Mouse (Mus musculus) hindbrain, embryonic 10.5 days (tissue): Measurements from ENCODE around the gene Cisd3. TPM values are rescaled to one million over a fixed set of nuclear protein-coding genes. Genes with fewer than 3 reads are reported as not detected.
"Not testable (repeated sequence)": the region's sequence is repeated elsewhere in the genome, so short reads cannot be mapped to it uniquely, and the experiment has no call there.

Experiments
- DNase-seq: peaks from one replicate; pipeline ENCODE4 v3.0.0-alpha.2; 2017; ENCODE audit warnings: low spot score
- H3K27ac ChIP-seq: fragments of 300-500 bp; sonication (generic); 2 replicates; pipeline ENCODE4 v1.5.1; 2016; ENCODE audit warnings: mild to moderate bottlenecking, moderate library complexity
- H3K27me3 ChIP-seq: fragments of 300-500 bp; sonication (generic); 2 replicates; pipeline ENCODE4 v1.6.1; 2016; ENCODE audit warnings: mild to moderate bottlenecking; ENCODE audit not compliant: poor library complexity, insufficient read depth, severe bottlenecking
- H3K36me3 ChIP-seq: fragments of 300-500 bp; sonication (generic); 2 replicates; pipeline ENCODE4 v1.6.1; 2016; ENCODE audit warnings: mild to moderate bottlenecking, moderate library complexity
- H3K4me1 ChIP-seq: fragments of 300-500 bp; sonication (generic); replicated peaks from 2 replicates; pipeline ENCODE4 v1.6.1; 2016; ENCODE audit warnings: mild to moderate bottlenecking
- H3K4me3 ChIP-seq: fragments of 300-500 bp; sonication (generic); 2 replicates; pipeline ENCODE4 v1.5.1; 2016; ENCODE audit warnings: mild to moderate bottlenecking, moderate library complexity
- H3K9me3 ChIP-seq: fragments of 300-500 bp; sonication (generic); 2 replicates; pipeline ENCODE4 v1.6.1; 2016; ENCODE audit warnings: mild to moderate bottlenecking, moderate library complexity
- WGBS: fragments of 180-500 bp; shearing (Covaris S2); methylation state at CpG from one replicate; pipeline ENCODE4 v1.1.7; 2016; 5-methylcytosine and 5-hydroxymethylcytosine counted together
- polyA plus RNA-seq: library from polyadenylated mRNA; unstranded; fragments of >200 nt; fragmentation: Nextera tagmentation; extraction: Ambion mirVana; gene quantifications from 2 replicates; pipeline ENCODE4 v1.2.1, GENCODE M21; 2016

Cisd3 gene
- 18.3 and 24.0 TPM in 2 replicates for polyA plus RNA-seq

DNA sequence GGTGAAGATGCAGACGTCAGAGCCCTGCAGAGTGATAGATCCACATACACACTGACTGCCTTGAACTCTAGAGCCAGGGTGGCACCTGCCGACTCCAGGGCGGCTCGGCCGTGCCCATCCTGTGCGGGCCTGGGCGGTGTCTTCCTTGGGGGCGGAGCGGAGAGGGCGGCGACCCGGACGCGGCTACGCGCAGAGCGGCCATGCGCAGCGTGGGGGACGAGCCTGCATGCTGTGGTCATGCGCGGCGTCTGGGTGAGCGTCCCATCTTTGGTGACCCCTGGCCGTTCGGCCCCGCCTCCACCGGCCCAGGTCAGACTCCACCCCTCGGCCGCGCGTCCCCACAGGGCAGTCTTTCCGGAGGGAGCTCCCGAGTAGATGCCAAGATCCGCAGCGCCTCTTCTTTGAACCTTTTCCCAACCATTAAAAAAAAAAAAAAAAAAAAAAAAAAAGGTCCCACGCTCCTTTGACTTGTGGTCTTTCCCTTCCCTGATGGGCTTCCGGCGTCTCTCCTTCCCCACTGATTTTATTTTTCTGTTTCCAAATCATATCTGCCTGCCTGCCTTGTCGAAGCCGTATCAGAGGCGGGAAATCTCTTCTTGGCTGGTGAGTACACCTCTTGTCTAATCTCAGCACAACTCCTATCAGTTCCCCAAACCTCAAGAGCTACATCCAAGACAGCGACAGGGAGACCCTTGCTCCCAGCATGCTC is at the start of gene Cisd3:
TSS of gene Cisd3 (plus strand) at position 214 of the 709 bp plus-strand sequence.
- Histone ChIP-seq H3K27me3 (no peaks in the 10 kb centered on the region), H3K4me1 (peaks cover 40% of the 10 kb centered on the region), H3K4me3 (peak within 1 kb of the TSS; percentile 53), H3K9me3 (no peaks in the 10 kb centered on the region), H3K27ac (peak within 1 kb of the TSS; percentile 79), H3K36me3 (peaks cover 64% of the 10 kb centered on the region)
- peak; percentile 85 for DNase-seq
- WGBS = 1% methylated on average over 43 of the region's 43 CpGs

DNA sequence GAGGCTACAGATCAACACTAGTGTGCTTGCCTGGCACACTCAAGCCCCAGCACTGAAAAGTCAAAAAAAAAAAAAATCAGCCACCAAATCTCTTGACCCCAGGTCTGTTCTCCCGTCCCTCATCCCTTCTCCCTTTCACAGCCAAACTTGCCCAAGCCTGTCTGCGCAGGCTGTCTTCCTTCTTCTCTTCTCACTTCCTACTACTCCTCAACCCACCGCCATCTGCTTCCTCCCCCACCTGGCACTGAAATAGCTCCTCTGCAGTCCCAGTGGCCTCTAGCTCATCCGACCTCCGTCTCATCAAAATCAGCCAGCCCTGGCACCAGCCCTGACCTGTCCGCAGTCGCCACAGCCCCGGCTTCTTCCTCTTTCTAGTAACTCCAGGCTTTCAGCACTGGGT is 44.0 kb upstream of the Cisd3 start:
- Histone ChIP-seq H3K4me1 (no peaks in the 10 kb centered on the region; the same call in 1 of the 2 replicates), H3K27me3 (no peaks in the 10 kb centered on the region), H3K36me3 (no peaks in the 10 kb centered on the region), H3K9me3 (0 out of 2 replicates have a peak, but pooled peaks cover 3% of the 10 kb centered on the region), H3K27ac (no peak overlapping the region), H3K4me3 (no peak overlapping the region)
- DNase-seq = no peak
- whole genome bisulfite sequencing = 69% methylated on average over 8 of the region's 8 CpGs

DNA sequence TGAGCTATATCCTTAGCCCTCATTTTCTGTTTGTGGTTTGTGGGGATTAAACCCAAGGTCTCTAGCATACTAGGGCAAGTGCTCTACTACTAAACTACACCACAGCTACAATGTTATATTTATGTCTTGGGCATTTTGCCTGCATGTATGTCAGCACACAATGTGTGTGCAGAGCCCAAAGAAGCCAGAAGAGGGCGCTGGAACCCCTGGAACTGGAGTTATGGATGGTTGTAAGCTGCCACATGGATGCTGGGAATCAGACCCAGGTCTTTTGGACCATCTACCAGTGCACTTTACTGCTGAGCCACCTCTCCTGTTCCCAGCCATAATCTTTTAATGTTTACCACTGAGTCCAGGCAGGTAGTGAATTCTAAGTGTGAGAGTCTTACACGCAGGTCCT is 42.9 kb upstream of the Cisd3 start:
- WGBS = 46% methylated on average over 2 of the region's 2 CpGs
- 0 out of 2 replicates have a peak, but pooled peaks cover 3% of the 10 kb centered on the region for H3K9me3 ChIP-seq
- H3K4me3 ChIP-seq = no peak overlapping the region
- H3K27ac ChIP-seq = no peak overlapping the region
- H3K27me3 ChIP-seq = no peaks in the 10 kb centered on the region
- no peak for DNase-seq
- no peaks in the 10 kb centered on the region; the same call in 1 of the 2 replicates for H3K4me1 ChIP-seq
- no peaks in the 10 kb centered on the region for H3K36me3 ChIP-seq

DNA sequence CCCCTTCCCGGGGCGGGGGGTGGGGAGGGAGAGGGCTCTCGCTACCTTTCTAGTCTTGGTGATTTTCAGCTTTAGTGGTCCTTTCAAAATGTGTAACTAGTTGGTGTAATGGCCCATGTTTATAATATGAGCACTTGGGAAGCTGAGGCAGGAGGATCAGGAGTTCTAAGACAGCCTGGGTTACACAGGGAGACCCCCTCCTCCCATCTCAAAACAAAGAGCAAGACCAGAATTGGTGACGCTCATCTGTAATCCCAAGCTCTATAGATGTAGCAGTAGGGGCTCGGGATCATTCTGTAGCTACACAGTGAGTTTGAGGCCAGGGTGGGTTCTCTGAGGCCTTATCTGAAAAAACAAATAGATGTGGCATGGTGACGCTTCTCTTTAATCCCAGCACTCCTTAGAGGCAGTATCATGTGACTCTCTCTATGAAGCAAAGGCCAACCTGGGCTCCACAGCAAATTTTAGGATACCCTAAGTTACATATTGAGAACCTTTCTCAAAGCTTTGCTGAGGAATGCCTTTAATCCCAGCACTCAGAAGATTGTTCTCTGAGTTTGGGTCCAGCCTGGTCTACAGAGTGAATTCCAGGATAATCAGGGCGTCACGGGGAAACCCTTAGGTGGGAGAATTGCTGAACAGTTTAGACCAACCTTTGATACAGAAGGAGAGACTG is 42.1 kb upstream of the Cisd3 start:
- WGBS = 83% methylated on average over 8 of the region's 8 CpGs
- Histone ChIP-seq H3K4me3 (no peak overlapping the region), H3K36me3 (no peaks in the 10 kb centered on the region), H3K4me1 (no peaks in the 10 kb centered on the region; the same call in 1 of the 2 replicates), H3K9me3 (0 out of 2 replicates have a peak, but pooled peaks cover 3% of the 10 kb centered on the region), H3K27ac (no peak overlapping the region), H3K27me3 (no peaks in the 10 kb centered on the region)
- DNase-seq = no peak

DNA sequence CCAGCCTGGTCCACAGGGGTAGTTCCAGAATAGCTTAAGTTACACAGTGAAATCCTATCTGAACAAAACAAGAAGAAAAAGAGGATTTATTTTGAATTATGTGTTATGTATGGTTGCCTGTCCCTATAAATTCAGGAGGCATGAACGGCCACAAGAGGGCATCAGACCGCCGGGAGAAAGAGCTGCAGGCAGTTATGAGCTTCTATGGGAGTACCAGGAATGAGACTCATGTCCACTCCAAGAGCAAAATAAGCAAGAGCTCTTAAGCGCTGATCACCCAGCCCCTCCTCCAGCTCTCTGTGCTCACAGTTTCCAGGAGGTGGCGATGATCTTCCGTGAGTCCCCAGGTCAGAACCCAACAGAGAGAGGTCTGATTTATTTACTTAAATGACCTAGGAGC is 40.8 kb upstream of the Cisd3 start:
- peak; percentile 75 for DNase-seq
- H3K27ac ChIP-seq = no peak overlapping the region
- 0 out of 2 replicates have a peak, but pooled peaks cover 3% of the 10 kb centered on the region for H3K9me3 ChIP-seq
- WGBS = 5% methylated on average over 6 of the region's 6 CpGs
- no peaks in the 10 kb centered on the region; the same call in 1 of the 2 replicates for H3K4me1 ChIP-seq
- H3K4me3 ChIP-seq = no peak overlapping the region
- H3K36me3 ChIP-seq = no peaks in the 10 kb centered on the region
- H3K27me3 ChIP-seq = no peaks in the 10 kb centered on the region

DNA sequence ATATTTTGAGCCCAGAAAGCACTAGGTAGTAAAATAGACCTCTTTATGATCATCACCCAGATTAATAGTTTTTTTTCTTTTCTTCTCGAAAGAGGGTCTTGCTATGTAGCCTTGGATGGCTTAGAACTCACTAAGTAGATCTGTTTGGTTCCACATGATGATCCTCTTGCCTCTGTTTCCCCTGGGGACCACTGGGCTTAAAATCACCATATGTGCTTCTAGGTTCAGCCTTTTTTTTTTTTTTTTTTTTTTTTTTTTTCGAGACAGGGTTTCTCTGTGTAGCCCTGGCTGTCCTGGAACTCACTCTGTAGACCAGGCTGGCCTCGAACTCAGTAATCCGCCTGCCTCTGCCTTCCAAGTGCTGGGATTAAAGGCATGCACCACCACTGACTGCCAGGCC is 37.1 kb upstream of the Cisd3 start:
- H3K9me3 ChIP-seq, H3K4me1 ChIP-seq, H3K27ac ChIP-seq, H3K36me3 ChIP-seq, DNase-seq, H3K27me3 ChIP-seq, H3K4me3 ChIP-seq: not testable (repeated sequence)
- 81% methylated on average over 4 of the region's 4 CpGs for WGBS

DNA sequence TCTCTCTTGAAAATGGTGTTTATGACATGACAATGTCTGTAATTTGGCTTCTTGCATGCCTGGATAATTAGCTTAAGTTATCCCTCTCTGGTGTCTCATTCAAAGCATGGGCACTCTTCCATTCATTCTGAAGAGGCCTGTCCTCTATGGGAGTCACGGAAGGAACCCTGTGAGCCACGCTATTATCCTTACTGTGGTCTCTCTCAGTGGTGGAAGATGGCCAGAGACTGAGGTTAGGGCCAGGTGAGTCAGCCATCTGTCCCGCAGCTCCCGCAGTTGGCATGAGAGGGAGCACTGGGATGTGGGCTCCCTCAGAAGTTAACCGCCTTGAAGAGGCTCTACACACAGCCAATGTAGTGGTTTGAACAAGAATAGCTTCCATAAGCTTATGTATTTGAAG is 35.3 kb upstream of the Cisd3 start:
- Histone ChIP-seq H3K4me3 (no peak overlapping the region), H3K27ac (no peak overlapping the region), H3K36me3 (no peaks in the 10 kb centered on the region), H3K4me1 (0 out of 2 replicates have a peak, but pooled peaks cover 4% of the 10 kb centered on the region), H3K27me3 (no peaks in the 10 kb centered on the region), H3K9me3 (peaks cover 3% of the 10 kb centered on the region; the same call in 1 of the 2 replicates)
- WGBS = 65% methylated on average over 5 of the region's 5 CpGs
- no peak for DNase-seq

DNA sequence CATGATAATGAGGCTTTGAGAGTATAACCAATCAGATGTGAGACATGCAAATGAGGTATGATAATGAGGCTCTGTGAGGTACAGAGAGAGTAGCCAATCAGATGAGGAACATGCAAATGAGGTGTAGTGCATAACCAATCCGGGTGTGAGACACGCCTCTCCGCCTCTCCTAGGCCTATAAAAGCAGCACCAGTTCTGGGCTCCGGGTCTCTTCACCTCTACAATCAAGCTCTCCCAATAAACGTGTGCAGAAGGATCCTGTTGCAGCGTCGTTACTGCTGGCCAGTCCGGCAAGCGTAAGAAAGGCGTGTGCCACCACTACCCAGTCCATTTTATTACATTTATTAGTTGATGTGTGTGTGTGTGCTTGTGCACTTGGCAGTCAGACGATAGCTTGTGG is 32.2 kb upstream of the Cisd3 start:
- DNase-seq, H3K27me3 ChIP-seq, H3K36me3 ChIP-seq, H3K27ac ChIP-seq, H3K9me3 ChIP-seq, H3K4me3 ChIP-seq: not testable (repeated sequence)
- 93% methylated on average over 11 of the region's 11 CpGs for WGBS
- H3K4me1 ChIP-seq = peaks cover 22% of the 10 kb centered on the region

DNA sequence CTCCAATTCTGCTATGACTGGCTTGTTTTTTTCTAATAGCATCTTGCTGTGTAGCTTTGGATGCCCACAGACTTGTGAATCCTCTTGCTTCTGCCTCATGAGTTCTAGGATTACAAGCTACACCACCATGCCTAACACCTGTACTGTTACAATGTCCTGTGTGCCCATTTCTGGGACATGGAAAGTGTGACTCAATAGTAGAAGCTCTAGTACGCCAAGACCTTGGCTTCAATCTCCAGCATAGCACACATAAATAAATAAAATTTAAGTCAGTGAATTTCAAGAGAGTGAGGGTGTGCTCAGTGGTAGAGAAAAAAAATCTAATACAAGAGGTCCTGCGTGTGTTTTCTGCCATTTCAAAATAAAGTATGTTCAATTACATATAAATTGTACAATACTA is 31.4 kb upstream of the Cisd3 start:
- peaks cover 25% of the 10 kb centered on the region for H3K4me1 ChIP-seq
- H3K9me3 ChIP-seq = peaks cover 3% of the 10 kb centered on the region; the same call in 1 of the 2 replicates
- WGBS = 93% methylated on average over 2 of the region's 2 CpGs
- H3K27me3 ChIP-seq = peaks cover 6% of the 10 kb centered on the region
- no peak overlapping the region for H3K4me3 ChIP-seq
- DNase-seq = no peak
- H3K36me3 ChIP-seq = no peaks in the 10 kb centered on the region
- H3K27ac ChIP-seq = no peak overlapping the region

DNA sequence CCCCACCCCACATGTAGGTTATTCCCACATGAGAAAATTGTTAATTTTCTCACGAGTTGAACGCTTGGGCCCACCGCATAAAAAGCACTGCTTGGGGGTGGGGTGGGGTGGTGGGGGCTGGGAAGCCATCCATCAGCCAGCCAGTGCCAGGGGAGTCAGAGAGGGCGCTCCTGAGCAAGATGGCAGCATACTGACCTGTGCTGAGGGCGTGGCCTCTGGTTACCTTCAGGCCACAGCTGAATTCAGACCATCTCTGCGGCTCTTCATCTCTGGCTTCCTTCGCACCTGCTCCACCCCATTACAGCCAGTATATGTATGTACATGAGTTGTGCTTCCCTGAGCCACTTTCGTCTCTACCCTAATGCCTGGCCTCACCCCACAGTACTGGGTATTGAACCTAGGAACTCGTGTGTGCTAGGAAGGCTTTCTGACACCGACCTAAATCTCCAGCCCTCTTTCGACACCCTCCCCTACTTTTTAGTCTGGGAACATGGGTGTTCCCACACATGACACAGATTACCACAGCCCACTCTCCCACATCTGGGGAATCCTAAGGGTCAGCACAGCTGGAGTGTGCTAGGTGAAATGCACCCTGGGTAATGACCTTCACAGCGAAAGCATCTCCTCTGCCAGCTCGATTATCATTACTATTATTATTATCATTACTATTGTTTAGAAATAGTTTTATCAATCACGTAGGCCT is 29.2 kb upstream of the Cisd3 start:
- no peak overlapping the region for H3K4me3 ChIP-seq
- H3K27me3 ChIP-seq = peaks cover 24% of the 10 kb centered on the region
- H3K36me3 ChIP-seq = no peaks in the 10 kb centered on the region
- 70% methylated on average over 14 of the region's 14 CpGs for WGBS
- H3K9me3 ChIP-seq = peaks cover 3% of the 10 kb centered on the region; the same call in 1 of the 2 replicates
- H3K27ac ChIP-seq = no peak overlapping the region
- no peak for DNase-seq
- peaks cover 42% of the 10 kb centered on the region for H3K4me1 ChIP-seq

DNA sequence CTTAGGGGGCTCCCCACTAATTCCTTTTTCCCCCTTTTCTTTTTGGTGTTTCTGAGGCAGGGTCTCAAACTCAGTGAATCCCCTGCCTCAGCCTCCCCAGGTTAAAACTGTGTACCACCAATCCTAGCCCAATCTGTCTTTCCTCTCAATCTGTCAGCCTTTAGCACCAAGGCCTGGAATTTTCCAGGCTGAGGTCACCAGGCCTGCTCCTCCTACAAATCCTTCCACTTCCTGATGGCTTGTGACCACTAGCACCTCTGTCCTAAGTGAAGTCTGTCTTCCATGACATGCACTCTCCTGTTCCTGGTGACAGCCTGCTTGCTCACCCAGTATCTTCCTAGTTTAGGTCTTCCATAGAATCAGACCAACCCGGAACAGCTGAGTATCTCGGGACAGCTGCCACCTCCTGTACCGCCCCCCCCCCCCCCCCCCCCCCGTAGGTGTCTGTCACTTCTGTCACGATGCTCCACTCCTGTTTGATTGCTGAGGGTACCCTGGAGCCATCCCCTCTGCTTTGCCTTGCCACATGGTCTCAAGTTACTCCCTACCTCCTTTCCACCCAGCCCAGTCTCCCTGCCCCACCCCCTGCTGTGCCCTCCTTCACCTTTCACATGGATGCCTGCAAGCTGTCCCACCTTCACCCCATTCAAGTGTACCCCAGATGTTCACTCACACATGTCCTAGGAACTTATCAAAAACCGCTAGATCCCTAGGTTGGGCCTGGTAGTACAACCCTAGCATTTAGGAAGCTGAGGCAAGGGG is 28.3 kb upstream of the Cisd3 start:
- no peak for DNase-seq

DNA sequence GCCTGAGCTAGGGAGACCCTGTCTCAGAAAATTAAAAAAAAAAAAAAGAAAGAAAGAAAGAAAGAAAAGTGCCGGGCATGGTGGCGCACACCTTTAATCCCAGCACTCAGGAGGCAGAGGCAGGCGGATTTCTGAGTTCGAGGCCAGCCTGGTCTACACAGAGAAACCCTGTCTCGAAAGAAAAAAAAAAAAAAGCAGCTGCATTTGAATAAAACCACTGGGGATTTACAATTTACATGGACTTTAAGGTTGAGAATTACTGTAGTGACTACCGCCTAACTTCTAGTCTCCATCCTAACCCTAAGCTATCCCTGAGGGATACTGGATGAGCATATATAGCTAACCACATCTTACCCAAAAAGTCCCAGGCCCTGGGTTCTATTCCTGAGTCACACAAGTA is 27.7 kb upstream of the Cisd3 start:
- not testable (repeated sequence) for H3K4me3 ChIP-seq, DNase-seq, H3K9me3 ChIP-seq, H3K36me3 ChIP-seq, H3K27ac ChIP-seq
- peaks cover 56% of the 10 kb centered on the region for H3K4me1 ChIP-seq
- H3K27me3 ChIP-seq = peaks cover 38% of the 10 kb centered on the region
- WGBS = 91% methylated on average over 6 of the region's 6 CpGs

More for the DNA sequence above, 28.3 kb upstream of the Cisd3 start:
- Histone ChIP-seq H3K27me3 (peaks cover 34% of the 10 kb centered on the region), H3K4me1 (peaks cover 52% of the 10 kb centered on the region), H3K4me3 (no peak overlapping the region), H3K27ac (no peak overlapping the region), H3K9me3 (peaks cover 3% of the 10 kb centered on the region; the same call in 1 of the 2 replicates), H3K36me3 (no peaks in the 10 kb centered on the region)
- 44% methylated on average over 6 of the region's 6 CpGs for WGBS
